ENCODE assay signal across 8 mouse cellular contexts in genomic region chrX:38600177-38600994, GRCm38 (mm10). TPM values are rescaled to one million over a fixed set of nuclear protein-coding genes. Genes with fewer than 3 reads are reported as not detected.
DNase-seq lines count a peak whose midpoint lies in the region; ATAC-seq and TF ChIP-seq lines count a peak whose summit lies in the region.

Mcts1 (plus strand) TSS chrX:38600578.

- peak; percentile 96 for DNase-seq in brain, adult 2 months (ENCODE audit: low read depth, low spot score)
- DNase-seq in kidney, postnatal 0 days (ENCODE audit: low spot score): peak; percentile 93
- DNase-seq in liver, embryonic 11.5 days (ENCODE audit: low spot score): peak; percentile 43
- DNase-seq in naive thymus-derived CD4-positive, alpha-beta T cell, adult 2 months (ENCODE audit: low read depth): peak; percentile 85

- H3K79me2 ChIP-seq in C2C12 (ENCODE audit: control insufficient read depth, insufficient read depth): peaks cover 21% of the 10 kb centered on the region

- H3K4me2 ChIP-seq in heart, embryonic 12.5 days: peak within 1 kb of the TSS; percentile 72
- peak within 1 kb of the TSS; percentile 64 for H3K4me2 ChIP-seq in kidney, postnatal 0 days (ENCODE audit: low read length)
- H3K4me2 ChIP-seq in liver, embryonic 11.5 days: peak within 1 kb of the TSS; percentile 66
- peak within 1 kb of the TSS; percentile 50 for H3K4me2 ChIP-seq in stomach, embryonic 14.5 days (replicated peaks; ENCODE audit: low read depth, low read length)

- WGBS in heart, embryonic 12.5 days: 24% methylated on average over 26 of the region's 26 CpGs
- WGBS in kidney, postnatal 0 days: 24% methylated on average over 26 of the region's 26 CpGs
- 9% methylated on average over 26 of the region's 26 CpGs for WGBS in liver, embryonic 11.5 days
- WGBS in stomach, embryonic 14.5 days: 21% methylated on average over 26 of the region's 26 CpGs

- no peaks in the 10 kb centered on the region for H3K36me3 ChIP-seq in C2C12 (ENCODE audit: control insufficient read depth, insufficient read depth)
- no peaks in the 10 kb centered on the region for H3K36me3 ChIP-seq in heart, embryonic 12.5 days
- H3K36me3 ChIP-seq in kidney, postnatal 0 days (ENCODE audit: insufficient read depth, low read length): no peaks in the 10 kb centered on the region
- no peaks in the 10 kb centered on the region for H3K36me3 ChIP-seq in liver, embryonic 11.5 days (ENCODE audit: control insufficient read depth, insufficient read depth, low read length)
- no peaks in the 10 kb centered on the region for H3K36me3 ChIP-seq in stomach, embryonic 14.5 days (ENCODE audit: control insufficient read depth, insufficient read depth, low read length)

- no peaks in the 10 kb centered on the region for H3K27me3 ChIP-seq in C2C12 (ENCODE audit: control insufficient read depth, insufficient read depth, insufficient read length)
- H3K27me3 ChIP-seq in heart, embryonic 12.5 days (replicated peaks): no peaks in the 10 kb centered on the region
- no peaks in the 10 kb centered on the region for H3K27me3 ChIP-seq in kidney, postnatal 0 days (ENCODE audit: insufficient read depth, low read length)
- no peaks in the 10 kb centered on the region for H3K27me3 ChIP-seq in liver, embryonic 11.5 days (replicated peaks; ENCODE audit: control insufficient read depth, insufficient read depth, low read length)
- no peaks in the 10 kb centered on the region for H3K27me3 ChIP-seq in stomach, embryonic 14.5 days (ENCODE audit: control insufficient read depth, insufficient read depth, low read length)

- H3K4me1 ChIP-seq in heart, embryonic 12.5 days (replicated peaks): no peaks in the 10 kb centered on the region
- no peaks in the 10 kb centered on the region for H3K4me1 ChIP-seq in kidney, postnatal 0 days (replicated peaks; ENCODE audit: insufficient read depth, low read length)
- H3K4me1 ChIP-seq in liver, embryonic 11.5 days (replicated peaks; ENCODE audit: control insufficient read depth, insufficient read depth, low read length): no peaks in the 10 kb centered on the region
- H3K4me1 ChIP-seq in stomach, embryonic 14.5 days (ENCODE audit: control insufficient read depth, insufficient read depth, low read length): no peaks in the 10 kb centered on the region

- H3ac ChIP-seq in C2C12 (ENCODE audit: control insufficient read depth, insufficient read length, low read depth): peak within 1 kb of the TSS; percentile 25

- H3K79me3 ChIP-seq in C2C12 (ENCODE audit: low read depth): peaks cover 6% of the 10 kb centered on the region

- peak within 1 kb of the TSS; percentile 65 for H3K9ac ChIP-seq in heart, embryonic 12.5 days
- peak within 1 kb of the TSS; percentile 59 for H3K9ac ChIP-seq in kidney, postnatal 0 days (ENCODE audit: low read depth, low read length)
- peak within 1 kb of the TSS; percentile 63 for H3K9ac ChIP-seq in liver, embryonic 11.5 days (ENCODE audit: low read depth, low read length)
- 0 out of 2 replicates have a peak within 1 kb of the TSS, but pooled peaks have one; percentile 36 for H3K9ac ChIP-seq in stomach, embryonic 14.5 days (replicated peaks; ENCODE audit: low read depth, low read length)

- TF ChIP-seq CTCF in C2C12 (IDR thresholded peaks at IDR 0.05; ENCODE audit: control insufficient read depth, insufficient read depth, insufficient read length): no peak
- TF ChIP-seq CTCF in kidney, postnatal 0 days (IDR thresholded peaks at IDR 0.05; ENCODE audit: low read depth): no peak

- H3K27ac ChIP-seq in heart, embryonic 12.5 days (ENCODE audit: poor library complexity, severe bottlenecking): peak within 1 kb of the TSS; percentile 82
- peak within 1 kb of the TSS; percentile 86 for H3K27ac ChIP-seq in kidney, postnatal 0 days
- peak within 1 kb of the TSS; percentile 68; the same call in 1 of the 2 replicates for H3K27ac ChIP-seq in liver, embryonic 11.5 days (ENCODE audit: low read depth, low read length)
- peak within 1 kb of the TSS; percentile 69 for H3K27ac ChIP-seq in stomach, embryonic 14.5 days (ENCODE audit: low read length)

- peak within 1 kb of the TSS; percentile 35 for H3K4me3 ChIP-seq in C2C12 (ENCODE audit: insufficient read depth, poor library complexity, severe bottlenecking)
- peak within 1 kb of the TSS; percentile 59 for H3K4me3 ChIP-seq in heart, embryonic 12.5 days
- H3K4me3 ChIP-seq in kidney, postnatal 0 days (replicated peaks; ENCODE audit: low read depth, low read length): peak within 1 kb of the TSS; percentile 51
- H3K4me3 ChIP-seq in liver, embryonic 11.5 days (ENCODE audit: low read depth, low read length): peak within 1 kb of the TSS; percentile 61
- peak within 1 kb of the TSS; percentile 43 for H3K4me3 ChIP-seq in stomach, embryonic 14.5 days (ENCODE audit: low read depth, low read length)

- no peaks in the 10 kb centered on the region for H3K9me3 ChIP-seq in heart, embryonic 12.5 days (replicated peaks)
- H3K9me3 ChIP-seq in kidney, postnatal 0 days (replicated peaks; ENCODE audit: low read length): no peaks in the 10 kb centered on the region
- H3K9me3 ChIP-seq in liver, embryonic 11.5 days (ENCODE audit: control insufficient read depth, low read length): no peaks in the 10 kb centered on the region
- H3K9me3 ChIP-seq in stomach, embryonic 14.5 days (ENCODE audit: control insufficient read depth, low read depth, low read length): no peaks in the 10 kb centered on the region

- peak; percentile 68 for ATAC-seq in erythroid progenitor cell, adult 5-6 weeks (replicated peaks; ENCODE audit: low FRiP score, poor library complexity, severe bottlenecking)
- ATAC-seq in heart, embryonic 12.5 days (ENCODE audit: insufficient number of reproducible peaks, low FRiP score): peak; percentile 75
- peak; percentile 93 for ATAC-seq in kidney, postnatal 0 days (replicated peaks; ENCODE audit: low FRiP score, low read depth)
- peak; percentile 83 for ATAC-seq in liver, embryonic 11.5 days (replicated peaks; ENCODE audit: low FRiP score)
- ATAC-seq in stomach, embryonic 14.5 days (ENCODE audit: insufficient number of reproducible peaks, insufficient read depth, low FRiP score, low read depth): peak; percentile 84; the same call in 1 of the 2 replicates

TF ChIP-seq in C2C12, 6 proteins besides CTCF, POLR2A, EP300 and RAD21:
- peak; percentile 50 for TF ChIP-seq MAX (IDR thresholded peaks at IDR 0.05)
- no peak for TF ChIP-seq FOSL1 (IDR thresholded peaks at IDR 0.05; ENCODE audit: insufficient read depth, low read length, poor library complexity, severe bottlenecking)

RNA-seq across cellular contexts. Expression of gene Mcts1, which starts in this region (rescaled TPM):
- polyA plus RNA-seq in C2C12 (2012; fragmentation: generic; extraction: Trizol): 16.1 TPM
- total RNA-seq in erythroid progenitor cell, adult 5-6 weeks (2015; ENCODE audit: low replicate concordance): 17.2 and 35.0 TPM in 2 replicates
- 0.91 and 8.5 TPM in 2 replicates for total RNA-seq in erythroid progenitor cell, adult 5-6 weeks (2017; ENCODE audit: low replicate concordance)
- polyA plus RNA-seq in heart, embryonic 12.5 days (2016; fragmentation: Nextera tagmentation; extraction: Ambion mirVana): 53.7 and 58.9 TPM in 2 replicates
- 92.6 and 97.2 TPM in 2 replicates for polyA plus RNA-seq in kidney, postnatal 0 days (2015; fragmentation: Nextera tagmentation; extraction: Ambion mirVana)
- polyA plus RNA-seq in liver, embryonic 11.5 days (2014; fragmentation: Nextera tagmentation; extraction: Ambion mirVana): 84.6 and 86.6 TPM in 2 replicates
- polyA plus RNA-seq in stomach, embryonic 14.5 days (2014; fragmentation: Nextera tagmentation; extraction: Ambion mirVana): 94.3 and 95.9 TPM in 2 replicates

Comparison
In these comparisons a context has a peak if more than half of its experiments do, and no peak if none do; other contexts are left out.
1. Peak in every context shown above with its lines: DNase-seq, ATAC-seq, H3K4me3 ChIP-seq and H3K27ac ChIP-seq.
2. DNase-seq: peak in every context shown above with its lines; median percentile 96 in brain, adult 2 months; 93 in kidney, postnatal 0 days; 85 in naive thymus-derived CD4-positive, alpha-beta T cell, adult 2 months; 43 in liver, embryonic 11.5 days.